Mouse (Mus musculus) T-cell, adult 2 months (primary cell): Measurements from ENCODE around the gene Gm9732.
"Not testable (repeated sequence)": the region's sequence is repeated elsewhere in the genome, so short reads cannot be mapped to it uniquely, and the experiment has no call there.

ENCODE experiments used
- DNase-seq: peaks from one replicate; pipeline ENCODE4 v3.0.0; 2022; ENCODE audit warnings: low spot score

The Gm9732 gene

GRCm38 (mm10) chr14:43274986-43275511, at the start of gene Gm9732:
Gm9732 (plus strand) TSS chr14:43275036.
- DNase-seq: not testable (repeated sequence)

GRCm38 (mm10) chr14:43235204-43235603, 39.6 kb upstream of the Gm9732 start, which contains the start of gene Gm8122:
Gm8122 (minus strand) TSS chr14:43235304.
- not testable (repeated sequence) for DNase-seq

- DNase-seq: not testable (repeated sequence)
Observed at GRCm38 (mm10) chr14:43237769-43238168, 37.1 kb upstream of the Gm9732 start.

GRCm38 (mm10) chr14:43249611-43250170, 25.1 kb upstream of the Gm9732 start:
- DNase-seq: not testable (repeated sequence)

GRCm38 (mm10) chr14:43250549-43251253, 24.1 kb upstream of the Gm9732 start:
- DNase-seq: not testable (repeated sequence)

- DNase-seq: not testable (repeated sequence)
Observed at GRCm38 (mm10) chr14:43256511-43256910, 18.3 kb upstream of the Gm9732 start.

- DNase-seq: not testable (repeated sequence)
Observed at GRCm38 (mm10) chr14:43258349-43258748, 16.5 kb upstream of the Gm9732 start, which contains the start of gene Gm8126. Gm8126 (plus strand) TSS chr14:43258649.

- DNase-seq: not testable (repeated sequence)
Observed at GRCm38 (mm10) chr14:43263421-43263820, 11.4 kb upstream of the Gm9732 start.

- DNase-seq: not testable (repeated sequence)
Observed at GRCm38 (mm10) chr14:43268521-43269084, 6.2 kb upstream of the Gm9732 start.

GRCm38 (mm10) chr14:43269211-43269610, 5.6 kb upstream of the Gm9732 start:
- not testable (repeated sequence) for DNase-seq

GRCm38 (mm10) chr14:43273161-43273560, 1.7 kb upstream of the Gm9732 start:
- not testable (repeated sequence) for DNase-seq

- not testable (repeated sequence) for DNase-seq
Observed at GRCm38 (mm10) chr14:43275752-43276151, 916 bp downstream of the Gm9732 start.

- not testable (repeated sequence) for DNase-seq
Observed at GRCm38 (mm10) chr14:43277468-43277867, 2.6 kb downstream of the Gm9732 start.

- DNase-seq: not testable (repeated sequence)
Observed at GRCm38 (mm10) chr14:43278146-43278545, 3.3 kb downstream of the Gm9732 start.

GRCm38 (mm10) chr14:43278681-43279080, 3.8 kb downstream of the Gm9732 start:
- DNase-seq: not testable (repeated sequence)

GRCm38 (mm10) chr14:43293503-43293902, 18.7 kb downstream of the Gm9732 start, which contains the start of gene Gm8127:
Gm8127 (minus strand) TSS chr14:43293832.
- not testable (repeated sequence) for DNase-seq

GRCm38 (mm10) chr14:43319516-43319915, 44.7 kb downstream of the Gm9732 start:
- not testable (repeated sequence) for DNase-seq

- not testable (repeated sequence) for DNase-seq
Observed at GRCm38 (mm10) chr14:43328603-43329002, 53.8 kb downstream of the Gm9732 start.

- DNase-seq: not testable (repeated sequence)
Observed at GRCm38 (mm10) chr14:43331362-43331880, 56.6 kb downstream of the Gm9732 start.

- DNase-seq: not testable (repeated sequence)
Observed at GRCm38 (mm10) chr14:43337646-43338045, 62.8 kb downstream of the Gm9732 start.

GRCm38 (mm10) chr14:43347711-43348110, 72.9 kb downstream of the Gm9732 start, which contains the start of gene 1700001F09Rik:
1700001F09Rik (minus strand) TSS chr14:43347811.
- DNase-seq: not testable (repeated sequence)

- not testable (repeated sequence) for DNase-seq
Observed at GRCm38 (mm10) chr14:43352944-43353343, 78.1 kb downstream of the Gm9732 start.
